Mouse (Mus musculus): ENCODE measurements around the gene Rasd1. TPM values are rescaled to one million over a fixed set of nuclear protein-coding genes. Genes with fewer than 3 reads are reported as not detected.

The Rasd1 gene
- polyA plus RNA-seq, 1 experiment from 2014 or later = 1.7 TPM

DNA sequence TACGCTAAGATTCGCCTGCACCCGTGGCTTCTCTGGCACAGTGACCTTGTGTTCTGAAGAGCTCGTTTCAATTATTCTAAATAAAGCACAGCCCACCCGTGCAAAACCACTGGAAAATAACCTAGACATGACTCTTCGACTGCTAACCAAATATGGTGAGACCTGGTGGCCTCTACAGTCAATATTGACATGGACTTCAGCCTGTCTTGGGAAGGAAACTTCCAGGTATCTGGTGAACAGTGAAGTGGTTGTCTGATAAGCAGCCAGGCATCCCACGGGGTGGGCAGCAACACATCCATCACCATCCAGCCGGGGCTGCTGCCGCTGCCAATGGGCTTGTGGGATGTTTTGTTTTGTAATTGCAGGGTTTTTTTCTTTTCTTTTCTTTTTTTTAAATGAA, 29.6 kb upstream of the Rasd1 start:
- no peak overlapping the region for H3K27ac ChIP-seq (ENCODE audit: low read depth)
- no peak for ATAC-seq (ENCODE audit: insufficient read depth)
- H3K4me2 ChIP-seq = no peak overlapping the region
- no peaks in the 10 kb centered on the region for H3K4me1 ChIP-seq (ENCODE audit: insufficient read depth)
- no peak overlapping the region for H3K4me3 ChIP-seq (ENCODE audit: low read depth, low read length)
- no peak for TF ChIP-seq CTCF (IDR thresholded peaks at IDR 0.05; ENCODE audit: low read depth)
- no peaks in the 10 kb centered on the region for H3K27me3 ChIP-seq (ENCODE audit: insufficient read depth, low read length)
- no peak overlapping the region for H3K9ac ChIP-seq
- no peaks in the 10 kb centered on the region for H3K36me3 ChIP-seq (ENCODE audit: insufficient read depth)
- whole genome bisulfite sequencing = 20% methylated on average over 9 of the region's 9 CpGs
- H3K9me3 ChIP-seq (ENCODE audit: low read depth, low read length) = no peaks in the 10 kb centered on the region
- DNase-seq = no peak

DNA sequence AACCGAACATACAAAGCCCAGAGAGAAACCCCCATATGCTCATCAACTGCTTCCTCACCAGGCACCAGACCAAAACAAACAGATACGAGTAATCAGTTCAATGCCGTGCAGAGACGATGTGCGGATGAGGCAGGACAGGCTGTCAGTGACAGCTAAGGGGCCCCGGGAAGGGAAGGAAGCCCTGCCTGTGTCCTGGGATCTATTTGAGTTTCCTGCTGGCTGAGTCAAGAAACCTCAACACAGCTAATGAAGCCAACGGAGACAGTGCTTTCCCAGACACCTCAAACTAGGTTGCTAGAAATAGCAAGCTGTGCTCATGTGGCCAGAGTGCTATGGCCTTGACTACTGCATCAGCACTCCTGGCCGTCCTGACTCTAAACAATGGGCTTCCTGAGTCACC, 26.6 kb upstream of the Rasd1 start:
- ATAC-seq (ENCODE audit: insufficient read depth) (peak; percentile 65; the same call in 1 of the 2 replicates), DNase-seq (peak; percentile 77)
- Histone ChIP-seq H3K4me3 (ENCODE audit: low read depth, low read length) (no peak overlapping the region), H3K4me1 (ENCODE audit: insufficient read depth) (no peaks in the 10 kb centered on the region), H3K27ac (ENCODE audit: low read depth) (no peak overlapping the region; the same call in 1 of the 2 replicates), H3K4me2 (no peak overlapping the region), H3K9ac (no peak overlapping the region), H3K36me3 (ENCODE audit: insufficient read depth) (no peaks in the 10 kb centered on the region), H3K9me3 (ENCODE audit: low read depth, low read length) (no peaks in the 10 kb centered on the region), H3K27me3 (ENCODE audit: insufficient read depth, low read length) (no peaks in the 10 kb centered on the region)
- no peak for TF ChIP-seq CTCF (IDR thresholded peaks at IDR 0.05; ENCODE audit: low read depth)
- WGBS = 24% methylated on average over 8 of the region's 8 CpGs

DNA sequence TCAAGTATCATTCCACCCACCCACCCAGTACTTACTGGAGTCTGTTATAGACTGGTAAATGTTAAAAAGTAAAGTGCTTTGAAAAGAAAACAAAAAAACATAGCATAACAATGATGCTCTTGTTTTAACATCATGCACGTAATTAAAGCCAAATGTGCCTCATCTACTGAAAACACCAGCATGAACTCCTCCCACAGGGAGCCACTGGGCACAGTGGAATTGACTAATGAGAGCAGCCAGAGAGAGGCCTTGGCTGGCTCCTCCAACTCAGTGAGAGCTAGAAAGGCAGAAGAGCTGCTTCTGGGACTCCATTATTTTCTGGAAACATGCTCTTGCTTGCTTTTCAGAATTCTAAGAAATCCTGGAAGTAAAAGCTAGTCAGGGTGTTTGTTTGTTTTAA, 24.7 kb upstream of the Rasd1 start:
- DNase-seq = no peak

GRCm38 (mm10) chr11:59977831-59978230, 13.1 kb upstream of the Rasd1 start:
- Histone ChIP-seq H3K9ac (no peak overlapping the region), H3K27me3 (ENCODE audit: insufficient read depth, low read length) (no peaks in the 10 kb centered on the region), H3K36me3 (ENCODE audit: insufficient read depth) (no peaks in the 10 kb centered on the region), H3K4me1 (ENCODE audit: insufficient read depth) (no peaks in the 10 kb centered on the region), H3K27ac (ENCODE audit: low read depth) (no peak overlapping the region), H3K9me3 (ENCODE audit: low read depth, low read length) (no peaks in the 10 kb centered on the region), H3K4me3 (ENCODE audit: low read depth, low read length) (no peak overlapping the region), H3K4me2 (no peak overlapping the region)
- WGBS = 71% methylated on average over 5 of the region's 5 CpGs
- ATAC-seq (ENCODE audit: insufficient read depth) (no peak), DNase-seq (no peak)
- no peak for TF ChIP-seq CTCF (IDR thresholded peaks at IDR 0.05; ENCODE audit: low read depth)

More for the DNA sequence above, 24.7 kb upstream of the Rasd1 start:
- WGBS = 75% methylated on average over 1 of the region's 1 CpGs
- Histone ChIP-seq H3K4me1 (ENCODE audit: insufficient read depth) (no peaks in the 10 kb centered on the region), H3K9me3 (ENCODE audit: low read depth, low read length) (no peaks in the 10 kb centered on the region), H3K4me3 (ENCODE audit: low read depth, low read length) (no peak overlapping the region), H3K4me2 (no peak overlapping the region), H3K27ac (ENCODE audit: low read depth) (no peak overlapping the region), H3K27me3 (ENCODE audit: insufficient read depth, low read length) (no peaks in the 10 kb centered on the region), H3K36me3 (ENCODE audit: insufficient read depth) (no peaks in the 10 kb centered on the region), H3K9ac (no peak overlapping the region)
- no peak for TF ChIP-seq CTCF (IDR thresholded peaks at IDR 0.05; ENCODE audit: low read depth)
- ATAC-seq (ENCODE audit: insufficient read depth) = no peak

DNA sequence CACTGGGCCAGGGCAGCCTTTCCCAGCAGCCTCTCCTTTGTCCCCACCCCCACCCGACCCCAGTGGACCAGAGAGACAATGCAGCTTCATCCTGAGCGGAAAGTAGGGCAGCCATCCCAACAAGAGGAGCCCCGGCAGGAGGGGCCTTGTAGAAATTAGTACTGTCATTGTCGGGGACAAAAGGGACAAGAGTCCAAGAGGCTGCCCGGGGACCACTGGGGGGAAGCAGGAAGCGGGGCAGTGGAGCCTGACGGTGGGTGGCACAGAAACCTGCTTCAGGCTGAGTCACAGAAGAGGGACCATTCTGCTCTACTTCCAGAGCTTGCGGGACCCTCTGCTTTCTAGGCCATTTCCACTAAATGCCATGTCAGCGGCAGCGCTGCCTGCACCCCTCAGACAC, 10.5 kb upstream of the Rasd1 start:
- no peak for TF ChIP-seq CTCF (IDR thresholded peaks at IDR 0.05; ENCODE audit: low read depth)
- Histone ChIP-seq H3K9ac (no peak overlapping the region), H3K4me3 (ENCODE audit: low read depth, low read length) (no peak overlapping the region), H3K4me2 (no peak overlapping the region), H3K9me3 (ENCODE audit: low read depth, low read length) (no peaks in the 10 kb centered on the region), H3K27ac (ENCODE audit: low read depth) (no peak overlapping the region), H3K4me1 (ENCODE audit: insufficient read depth) (0 out of 2 replicates have a peak, but pooled peaks cover 4% of the 10 kb centered on the region), H3K27me3 (ENCODE audit: insufficient read depth, low read length) (no peaks in the 10 kb centered on the region), H3K36me3 (ENCODE audit: insufficient read depth) (no peaks in the 10 kb centered on the region)
- no peak for ATAC-seq (ENCODE audit: insufficient read depth)
- no peak for DNase-seq
- WGBS = 61% methylated on average over 10 of the region's 10 CpGs

- no peak overlapping the region for H3K9ac ChIP-seq
- no peaks in the 10 kb centered on the region for H3K36me3 ChIP-seq (ENCODE audit: insufficient read depth)
- DNase-seq (no peak), ATAC-seq (ENCODE audit: insufficient read depth) (no peak)
- no peak overlapping the region for H3K27ac ChIP-seq (ENCODE audit: low read depth)
- 72% methylated on average over 5 of the region's 5 CpGs for WGBS
- H3K4me3 ChIP-seq (ENCODE audit: low read depth, low read length) = no peak overlapping the region
- no peak overlapping the region for H3K4me2 ChIP-seq
- H3K27me3 ChIP-seq (ENCODE audit: insufficient read depth, low read length) = no peaks in the 10 kb centered on the region
- H3K9me3 ChIP-seq (ENCODE audit: low read depth, low read length) = no peaks in the 10 kb centered on the region
- H3K4me1 ChIP-seq (ENCODE audit: insufficient read depth) = 0 out of 2 replicates have a peak, but pooled peaks cover 4% of the 10 kb centered on the region
- no peak for TF ChIP-seq CTCF (IDR thresholded peaks at IDR 0.05; ENCODE audit: low read depth)
These were observed 8.6 kb upstream of the Rasd1 start for GRCm38 (mm10) chr11:59973389-59973788.

GRCm38 (mm10) chr11:59971691-59972090, 6.9 kb upstream of the Rasd1 start:
- WGBS = 27% methylated on average over 2 of the region's 2 CpGs
- no peak overlapping the region for H3K9ac ChIP-seq
- H3K27ac ChIP-seq (ENCODE audit: low read depth) = no peak overlapping the region
- no peak overlapping the region for H3K4me3 ChIP-seq (ENCODE audit: low read depth, low read length)
- no peaks in the 10 kb centered on the region for H3K27me3 ChIP-seq (ENCODE audit: insufficient read depth, low read length)
- DNase-seq (no peak), ATAC-seq (ENCODE audit: insufficient read depth) (no peak)
- 0 out of 2 replicates have a peak, but pooled peaks cover 4% of the 10 kb centered on the region for H3K4me1 ChIP-seq (ENCODE audit: insufficient read depth)
- H3K36me3 ChIP-seq (ENCODE audit: insufficient read depth) = no peaks in the 10 kb centered on the region
- H3K9me3 ChIP-seq (ENCODE audit: low read depth, low read length) = no peaks in the 10 kb centered on the region
- no peak overlapping the region for H3K4me2 ChIP-seq
- no peak for TF ChIP-seq CTCF (IDR thresholded peaks at IDR 0.05; ENCODE audit: low read depth)

GRCm38 (mm10) chr11:59970780-59971179, 6.0 kb upstream of the Rasd1 start:
- H3K4me2 ChIP-seq = no peak overlapping the region
- no peak overlapping the region for H3K9ac ChIP-seq
- H3K27ac ChIP-seq (ENCODE audit: low read depth) = peak overlapping the region; percentile 36; the same call in 1 of the 2 replicates
- no peak overlapping the region for H3K4me3 ChIP-seq (ENCODE audit: low read depth, low read length)
- no peak for TF ChIP-seq CTCF (IDR thresholded peaks at IDR 0.05; ENCODE audit: low read depth)
- peaks cover 12% of the 10 kb centered on the region; the same call in 1 of the 2 replicates for H3K4me1 ChIP-seq (ENCODE audit: insufficient read depth)
- H3K9me3 ChIP-seq (ENCODE audit: low read depth, low read length) = no peaks in the 10 kb centered on the region
- 51% methylated on average over 5 of the region's 5 CpGs for WGBS
- peak; percentile 31 for DNase-seq
- ATAC-seq (ENCODE audit: insufficient read depth) = peak; percentile 36; the same call in 1 of the 2 replicates
- H3K27me3 ChIP-seq (ENCODE audit: insufficient read depth, low read length) = no peaks in the 10 kb centered on the region
- H3K36me3 ChIP-seq (ENCODE audit: insufficient read depth) = no peaks in the 10 kb centered on the region

Data from lung, embryonic 14.5 days (tissue).